Comparison of ENCODE assay signal across 26 mouse cellular contexts in the genomic region with DNA sequence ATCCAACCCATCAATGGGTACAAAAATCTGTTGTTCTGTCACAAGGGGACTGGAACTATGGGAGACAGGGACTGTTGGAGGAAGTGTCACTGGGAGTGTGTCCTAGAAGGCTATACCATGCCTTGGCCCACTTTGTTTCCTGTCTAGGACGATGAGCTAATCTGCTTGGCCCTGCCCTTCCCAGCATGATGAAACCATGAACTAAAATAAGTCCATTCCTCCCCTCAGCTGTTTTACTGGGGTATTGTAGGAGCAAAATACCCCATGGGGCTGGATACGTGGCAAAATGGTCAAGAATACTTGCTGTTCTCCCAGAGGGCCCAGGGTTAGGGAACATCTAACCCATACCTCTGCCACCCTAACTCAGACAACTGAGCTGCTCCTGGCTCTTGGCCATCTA. TPM values are rescaled to one million over a fixed set of nuclear protein-coding genes. Genes with fewer than 3 reads are reported as not detected.
A peak's percentile ranks its signal among the peaks of the same experiment; 100 is the strongest.
DNase-seq lines count a peak whose midpoint lies in the region; ATAC-seq lines count a peak whose summit lies in the region.
"Had no signal": no experiment of that assay in that cellular context is flagged by ENCODE, and none has a peak within 500 bp of the region (broad histone marks: within the 10 kb centered on the region; RNA-seq: fewer than 3 reads in every experiment).

No protein-coding gene starts in this region.

- no peaks in the 10 kb centered on the region for H3K9me3 ChIP-seq in lung, embryonic 16.5 days (ENCODE audit: control insufficient read depth, low read length)
- H3K9me3 ChIP-seq: forebrain, embryonic 10.5 days; forebrain, embryonic 13.5 days; heart, embryonic 10.5 days; heart, embryonic 13.5 days had no signal

- H3K9ac ChIP-seq in lung, embryonic 16.5 days (ENCODE audit: low read length): no peak overlapping the region
- H3K9ac ChIP-seq: forebrain, embryonic 13.5 days; heart, embryonic 13.5 days; hindbrain, embryonic 14.5 days had no signal

- 63% methylated on average over 2 of the region's 2 CpGs for WGBS in lung, embryonic 16.5 days

- no peaks in the 10 kb centered on the region for H3K36me3 ChIP-seq in lung, embryonic 16.5 days (ENCODE audit: control insufficient read depth, insufficient read depth, low read length)
- H3K36me3 ChIP-seq: forebrain, embryonic 10.5 days; heart, embryonic 10.5 days; heart, embryonic 13.5 days had no signal

- no peak overlapping the region for H3K4me3 ChIP-seq in lung, embryonic 16.5 days (ENCODE audit: low read length)
- H3K4me3 ChIP-seq: forebrain, embryonic 10.5 days; forebrain, embryonic 13.5 days; heart, adult 2 months; heart, embryonic 10.5 days; heart, embryonic 13.5 days had no signal

- H3K4me1 ChIP-seq in lung, embryonic 16.5 days (replicated peaks; ENCODE audit: control insufficient read depth, insufficient read depth, low read length): peaks cover 30% of the 10 kb centered on the region
- H3K4me1 ChIP-seq: forebrain, embryonic 13.5 days had no signal

- no peak overlapping the region for H3K27ac ChIP-seq in lung, embryonic 16.5 days (ENCODE audit: low read length)
- H3K27ac ChIP-seq: forebrain, embryonic 10.5 days; forebrain, embryonic 13.5 days; heart, adult 2 months; heart, embryonic 13.5 days; hindbrain, embryonic 14.5 days had no signal

- H3K4me2 ChIP-seq in lung, embryonic 16.5 days (ENCODE audit: low read depth, low read length): no peak overlapping the region
- H3K4me2 ChIP-seq: forebrain, embryonic 13.5 days; heart, embryonic 13.5 days; hindbrain, embryonic 14.5 days had no signal

- no peak for DNase-seq in lung, postnatal 25 days (ENCODE audit: low spot score)
- peak; percentile 56 for DNase-seq in 3T3-L1 (ENCODE audit: low read depth, low spot score)
- DNase-seq in gastrocnemius, postnatal 25 days: no peak
- no peak for DNase-seq in gastrocnemius, postnatal 10 days
- DNase-seq: adrenal gland, postnatal 25 days; cerebellum, adult 18-20 months; cerebellum, adult 9-10 months; cerebellum, postnatal 14 days; gastrocnemius, postnatal 14 days; heart, adult 2 months; heart, postnatal 14 days; heart, postnatal 4 days had no signal

- peak; percentile 57 for ATAC-seq in lung, embryonic 16.5 days (ENCODE audit: low read depth)
- peak; percentile 26; the same call in 1 of the 2 replicates for ATAC-seq in granulocyte monocyte progenitor cell, adult 5-6 weeks (replicated peaks; ENCODE audit: poor library complexity, severe bottlenecking)
- ATAC-seq: activated CD4-positive, CD25-positive, alpha-beta regulatory T cell, adult 4 months; forebrain, embryonic 13.5 days; forebrain, embryonic 16.5 days had no signal

- H3K27me3 ChIP-seq in lung, embryonic 16.5 days (ENCODE audit: control insufficient read depth, insufficient read depth, low read depth, low read length): no peaks in the 10 kb centered on the region
- H3K27me3 ChIP-seq: forebrain, embryonic 13.5 days had no signal

RNA-seq across cellular contexts. Expression of gene Bdkrb2, which starts 15.0 kb away (rescaled TPM):
- 1.3 and 1.6 TPM in 2 replicates for polyA plus RNA-seq in lung, embryonic 16.5 days (2015; fragmentation: Nextera tagmentation; extraction: Ambion mirVana)
- total RNA-seq in granulocyte monocyte progenitor cell, adult 5-6 weeks (2014; fragmentation: Nextera tagmentation): not detected in 2 replicates
- not detected in 2 replicates for total RNA-seq in granulocyte monocyte progenitor cell, adult 5-6 weeks (2017)
- under 1 TPM; 0.35 to 0.49 TPM for total RNA-seq in gastrocnemius, postnatal 25 days (2021)
- 1 to 10 TPM; 1.2 to 1.5 TPM for total RNA-seq in gastrocnemius, postnatal 10 days (2021)
- polyA plus RNA-seq: activated CD4-positive, CD25-positive, alpha-beta regulatory T cell, adult 4 months had no signal

RNA-seq across cellular contexts. Expression of gene Bdkrb1, which starts 54.9 kb away (rescaled TPM):
- polyA plus RNA-seq in lung, embryonic 16.5 days (2015; fragmentation: Nextera tagmentation; extraction: Ambion mirVana): not detected in 2 replicates
- total RNA-seq in granulocyte monocyte progenitor cell, adult 5-6 weeks (2014; fragmentation: Nextera tagmentation): not detected in 2 replicates
- not detected in 2 replicates for total RNA-seq in granulocyte monocyte progenitor cell, adult 5-6 weeks (2017)
- not detected for total RNA-seq in gastrocnemius, postnatal 25 days (2021)
- under 1 TPM in 1 of 2 experiments, not detected in 1; 0.23 TPM for total RNA-seq in gastrocnemius, postnatal 10 days (2021)
- total RNA-seq: adrenal gland, adult 8-10 months; adrenal gland, postnatal 25 days; ES-E14; gastrocnemius, adult 18-20 months; gastrocnemius, postnatal 14 days; heart, adult 2 months; heart, postnatal 14 days; heart, postnatal 4 days had no signal
- polyA plus RNA-seq: forebrain, embryonic 10.5 days; forebrain, embryonic 13.5 days; forebrain, embryonic 16.5 days; heart, embryonic 10.5 days; heart, embryonic 13.5 days; heart, embryonic 16.5 days; hindbrain, embryonic 11.5 days had no signal
